Mouse (Mus musculus): ENCODE results near the gene Gm10570.

DNA sequence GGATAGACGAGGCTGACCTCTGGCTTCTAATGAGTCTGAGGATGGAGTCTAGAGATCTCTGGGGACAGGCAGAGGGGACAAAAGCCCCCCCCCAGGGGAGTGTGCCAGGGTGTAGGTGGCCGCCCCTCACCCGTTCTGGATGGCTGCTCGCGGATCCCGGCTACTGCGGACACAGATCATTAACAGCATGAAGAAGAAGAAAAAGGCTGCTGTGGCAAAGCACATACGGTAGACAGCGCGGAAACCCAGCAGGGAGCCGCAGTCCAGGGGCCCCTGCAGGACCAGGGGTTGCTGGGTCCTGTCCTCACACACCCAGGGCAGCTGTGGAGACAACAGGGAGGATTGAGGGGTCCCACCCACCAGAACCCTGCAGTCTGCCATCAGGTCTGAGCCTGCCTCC, 44.3 kb downstream of the Gm10570 start:
- TF ChIP-seq POLR2A (IDR thresholded peaks at IDR 0.05; ENCODE audit: borderline replicate concordance, control insufficient read depth, low read depth, low read length) (no peak), CTCF (IDR thresholded peaks at IDR 0.05; ENCODE audit: control insufficient read depth, insufficient read depth, low read length) (no peak)

All from bone marrow, adult 2 months (tissue).